Mouse (Mus musculus) urinary bladder, postnatal 14 days (tissue): Measurements from ENCODE around the gene Ldlrad3.

Experiments used
- DNase-seq: peaks from one replicate; pipeline ENCODE4 v3.0.0; 2021; ENCODE audit warnings: low spot score

Ldlrad3 gene

GRCm38 (mm10) chr2:102116521-102117401 is 69.4 kb downstream of the Ldlrad3 start:
- DNase-seq: no peak

GRCm38 (mm10) chr2:102113801-102114200 is 72.4 kb downstream of the Ldlrad3 start:
- DNase-seq: no peak

- DNase-seq: no peak
Observed at GRCm38 (mm10) chr2:102113323-102113722, 72.9 kb downstream of the Ldlrad3 start.

- no peak for DNase-seq
Observed at GRCm38 (mm10) chr2:102111906-102112499, 74.2 kb downstream of the Ldlrad3 start.

GRCm38 (mm10) chr2:102110306-102110705 is 75.9 kb downstream of the Ldlrad3 start:
- DNase-seq: no peak

- no peak for DNase-seq
Observed at GRCm38 (mm10) chr2:102107280-102107679, 78.9 kb downstream of the Ldlrad3 start.

- DNase-seq: no peak
Observed at GRCm38 (mm10) chr2:102106728-102107127, 79.5 kb downstream of the Ldlrad3 start.

GRCm38 (mm10) chr2:102105454-102105853 is 80.7 kb downstream of the Ldlrad3 start:
- DNase-seq: no peak

- no peak for DNase-seq
Observed at GRCm38 (mm10) chr2:102103955-102104354, 82.2 kb downstream of the Ldlrad3 start.

GRCm38 (mm10) chr2:102100490-102100889 is 85.7 kb downstream of the Ldlrad3 start:
- DNase-seq: no peak

- DNase-seq: no peak
Observed at GRCm38 (mm10) chr2:102099702-102100450, 86.3 kb downstream of the Ldlrad3 start.

- DNase-seq: no peak
Observed at GRCm38 (mm10) chr2:102099261-102099660, 86.9 kb downstream of the Ldlrad3 start.

GRCm38 (mm10) chr2:102094773-102095172 is 91.4 kb downstream of the Ldlrad3 start:
- DNase-seq: no peak

GRCm38 (mm10) chr2:102094281-102094680 is 91.9 kb downstream of the Ldlrad3 start:
- no peak for DNase-seq

GRCm38 (mm10) chr2:102092579-102092978 is 93.6 kb downstream of the Ldlrad3 start:
- no peak for DNase-seq

- peak; percentile 75 for DNase-seq
Observed at GRCm38 (mm10) chr2:102091516-102092350, 94.5 kb downstream of the Ldlrad3 start.

GRCm38 (mm10) chr2:102087787-102088186 is 98.4 kb downstream of the Ldlrad3 start:
- DNase-seq: no peak

GRCm38 (mm10) chr2:102086583-102086982 is 99.6 kb downstream of the Ldlrad3 start:
- no peak for DNase-seq

- no peak for DNase-seq
Observed at GRCm38 (mm10) chr2:102082782-102083181, 103.4 kb downstream of the Ldlrad3 start.

GRCm38 (mm10) chr2:102077554-102077953 is 108.6 kb downstream of the Ldlrad3 start:
- peak; percentile 69 for DNase-seq

GRCm38 (mm10) chr2:102076237-102076636 is 109.9 kb downstream of the Ldlrad3 start:
- DNase-seq: no peak
